Mouse (Mus musculus) liver, postnatal 0 days (tissue): Measurements from ENCODE around the gene Olfr764-ps1. TPM values are rescaled to one million over a fixed set of nuclear protein-coding genes. Genes with fewer than 3 reads are reported as not detected.
"Not testable (repeated sequence)": the region's sequence is repeated elsewhere in the genome, so short reads cannot be mapped to it uniquely, and the experiment has no call there.

Experiments used
- ATAC-seq: fragments of 200-750 bp; cut with Nextera tagmentation; 2 replicates; pipeline ENCODE4 v1.8.0; 2017; ENCODE audit warnings: mild to moderate bottlenecking, moderate library complexity
- DNase-seq: peaks from one replicate; pipeline ENCODE4 v3.0.0-alpha.2; 2016
- H3K27ac ChIP-seq: fragments of 300-500 bp; sonication (generic); 2 replicates; pipeline ENCODE4 v1.5.1; 2014; ENCODE audit warnings: antibody characterized with exemption, moderate library complexity, mild to moderate bottlenecking, low read depth
- H3K27me3 ChIP-seq: fragments of 300-500 bp; sonication (generic); 2 replicates; pipeline ENCODE4 v1.6.1; 2014; ENCODE audit warnings: low read length, control low read depth, mixed read lengths; ENCODE audit not compliant: insufficient read depth
- H3K36me3 ChIP-seq: fragments of 300-500 bp; sonication (generic); replicated peaks from 2 replicates; pipeline ENCODE4 v1.6.1; 2014; ENCODE audit warnings: mild to moderate bottlenecking, control low read depth, low read length, moderate library complexity, mixed read lengths; ENCODE audit not compliant: insufficient read depth
- H3K4me1 ChIP-seq: fragments of 300-500 bp; sonication (generic); 2 replicates; pipeline ENCODE4 v1.6.1; 2014; ENCODE audit warnings: antibody characterized with exemption, mild to moderate bottlenecking, control low read depth; ENCODE audit not compliant: insufficient read depth
- H3K4me2 ChIP-seq: fragments of 300-500 bp; sonication (generic); 2 replicates; pipeline ENCODE4 v1.6.1; 2014; ENCODE audit warnings: low read depth, mild to moderate bottlenecking, low read length, moderate library complexity, mixed read lengths
- H3K4me3 ChIP-seq: fragments of 300-500 bp; sonication (generic); 2 replicates; pipeline ENCODE4 v1.5.1; 2014; ENCODE audit warnings: low read depth, low read length
- H3K9ac ChIP-seq: fragments of 300-500 bp; sonication (generic); replicated peaks from 2 replicates; pipeline ENCODE4 v1.6.1; 2014; ENCODE audit warnings: mild to moderate bottlenecking, moderate library complexity
- H3K9me3 ChIP-seq: fragments of 300-500 bp; sonication (generic); 2 replicates; pipeline ENCODE4 v1.6.1; 2016; ENCODE audit warnings: mild to moderate bottlenecking, control low read depth, low read length, mixed read lengths
- CTCF ChIP-seq: sonication (generic); IDR thresholded peaks from 2 replicates; pipeline ENCODE4 v1.5.1; 2016; ENCODE audit warnings: antibody characterized with exemption, low read depth
- EP300 ChIP-seq: IDR thresholded peaks from 2 replicates; pipeline ENCODE4 v1.6.1; 2016; ENCODE audit warnings: antibody characterized with exemption, low read depth, mild to moderate bottlenecking
- WGBS: fragments of 180-500 bp; shearing (Covaris S2); extraction: QIAGEN DNeasy Blood & Tissue Kit; methylation state at CpG from one replicate; pipeline ENCODE4 v1.1.7; 2014; ENCODE audit not compliant: insufficient replicate concordance; 5-methylcytosine and 5-hydroxymethylcytosine counted together
- polyA plus RNA-seq: library from polyadenylated mRNA; unstranded; fragments of >200 nt; fragmentation: Nextera tagmentation; extraction: Ambion mirVana; gene quantifications from 2 replicates; pipeline ENCODE4 v1.2.1, GENCODE M21; 2015

Olfr764-ps1 gene
- polyA plus RNA-seq, 1 experiment from 2014 or later = not detected

GRCm38 (mm10) chr10:128990994-128991393, 48.7 kb downstream of the Olfr764-ps1 start:
- no peaks in the 10 kb centered on the region for H3K9me3 ChIP-seq
- no peak overlapping the region for H3K4me3 ChIP-seq
- TF ChIP-seq CTCF (no peak), EP300 (no peak)
- H3K36me3 ChIP-seq = no peaks in the 10 kb centered on the region
- H3K27ac ChIP-seq = no peak overlapping the region
- H3K27me3 ChIP-seq = 0 out of 2 replicates have a peak, but pooled peaks cover 2% of the 10 kb centered on the region
- no peaks in the 10 kb centered on the region for H3K4me1 ChIP-seq
- H3K9ac ChIP-seq = no peak overlapping the region
- ATAC-seq (no peak), DNase-seq (no peak)
- no peak overlapping the region for H3K4me2 ChIP-seq

GRCm38 (mm10) chr10:128990129-128990850, 49.4 kb downstream of the Olfr764-ps1 start:
- ATAC-seq = not testable (repeated sequence)
- WGBS = 46% methylated on average over 7 of the region's 10 CpGs

GRCm38 (mm10) chr10:128989131-128989530, 50.6 kb downstream of the Olfr764-ps1 start, which contains the start of gene Olfr9:
Gene Olfr9 (plus strand): TSS chr10:128989431.
- not testable (repeated sequence) for H3K4me1 ChIP-seq, H3K27me3 ChIP-seq, H3K36me3 ChIP-seq, H3K27ac ChIP-seq, H3K4me2 ChIP-seq, ATAC-seq, H3K9me3 ChIP-seq, H3K4me3 ChIP-seq, H3K9ac ChIP-seq, DNase-seq
- 33% methylated on average over 1 of the region's 1 CpGs for WGBS

More at GRCm38 (mm10) chr10:128990129-128990850, 49.4 kb downstream of the Olfr764-ps1 start:
- H3K9ac ChIP-seq, H3K4me1 ChIP-seq, H3K4me3 ChIP-seq, H3K9me3 ChIP-seq, H3K27ac ChIP-seq, H3K27me3 ChIP-seq, DNase-seq, H3K4me2 ChIP-seq, H3K36me3 ChIP-seq: not testable (repeated sequence)

Other genes with a start within 250 kb of the Olfr764-ps1 start
- gene Mmp19, start 249.0 kb downstream of the Olfr764-ps1 start, polyA plus RNA-seq = 11.3 and 13.5 TPM in 2 replicates
- gene Dnajc14, start 235.8 kb downstream of the Olfr764-ps1 start, polyA plus RNA-seq = 12.9 and 15.0 TPM in 2 replicates
- 2.3 and 2.5 TPM in 2 replicates for gene Tmem198b, start 235.5 kb downstream of the Olfr764-ps1 start, polyA plus RNA-seq
- gene Sarnp, start 222.6 kb downstream of the Olfr764-ps1 start, polyA plus RNA-seq = 72.0 and 75.4 TPM in 2 replicates
- gene Ormdl2, start 218.3 kb downstream of the Olfr764-ps1 start, polyA plus RNA-seq = 75.8 and 80.6 TPM in 2 replicates
- 0.17 and 0.23 TPM in 2 replicates for gene Gdf11, start 148.2 kb downstream of the Olfr764-ps1 start, polyA plus RNA-seq
- gene Cd63, start 138.9 kb downstream of the Olfr764-ps1 start, polyA plus RNA-seq = 271 and 296 TPM in 2 replicates
- 54.5 and 63.1 TPM in 2 replicates for gene Rdh5, start 117.0 kb downstream of the Olfr764-ps1 start, polyA plus RNA-seq
- gene Bloc1s1, start 115.9 kb downstream of the Olfr764-ps1 start, polyA plus RNA-seq = 128 and 130 TPM in 2 replicates
- 0.66 and 0.70 TPM in 2 replicates for gene Itga7, start 106.1 kb downstream of the Olfr764-ps1 start, polyA plus RNA-seq
- 29.9 and 33.3 TPM in 2 replicates for gene Mettl7b, start 78.9 kb downstream of the Olfr764-ps1 start, polyA plus RNA-seq
- not detected in 2 replicates for gene Olfr9, start 50.5 kb downstream of the Olfr764-ps1 start, polyA plus RNA-seq
- gene Olfr763, start 29.1 kb downstream of the Olfr764-ps1 start, polyA plus RNA-seq = not detected in 2 replicates
- not detected in 2 replicates for gene Olfr765, start 10.1 kb upstream of the Olfr764-ps1 start, polyA plus RNA-seq
- gene Olfr766-ps1, start 29.1 kb upstream of the Olfr764-ps1 start, polyA plus RNA-seq = not detected in 2 replicates
- gene Olfr767, start 43.0 kb upstream of the Olfr764-ps1 start, polyA plus RNA-seq = not detected in 2 replicates
- not detected in 2 replicates for gene Olfr768, start 59.5 kb upstream of the Olfr764-ps1 start, polyA plus RNA-seq
- not detected in 2 replicates for gene Olfr769, start 78.0 kb upstream of the Olfr764-ps1 start, polyA plus RNA-seq
- gene Olfr770, start 99.1 kb upstream of the Olfr764-ps1 start, polyA plus RNA-seq = not detected in 2 replicates
- not detected in 2 replicates for gene Olfr771, start 124.9 kb upstream of the Olfr764-ps1 start, polyA plus RNA-seq
- not detected in 2 replicates for gene Olfr772, start 138.0 kb upstream of the Olfr764-ps1 start, polyA plus RNA-seq
- gene Olfr773, start 147.5 kb upstream of the Olfr764-ps1 start, polyA plus RNA-seq = not detected in 2 replicates
- not detected in 2 replicates for gene Olfr774, start 196.3 kb upstream of the Olfr764-ps1 start, polyA plus RNA-seq
- not detected in 2 replicates for gene Olfr775, start 208.5 kb upstream of the Olfr764-ps1 start, polyA plus RNA-seq
- not detected in 2 replicates for gene Olfr776, start 219.2 kb upstream of the Olfr764-ps1 start, polyA plus RNA-seq
- not detected in 2 replicates for gene Olfr777, start 231.6 kb upstream of the Olfr764-ps1 start, polyA plus RNA-seq